Mouse (Mus musculus): Measurements from ENCODE around the gene Disc1. TPM values are rescaled to one million over a fixed set of nuclear protein-coding genes. Genes with fewer than 3 reads are reported as not detected.

Disc1 gene
- polyA plus RNA-seq (2012; rRNA removed) = 1.1 and 1.4 TPM in 2 replicates

- H3K4me3 ChIP-seq (replicated peaks; ENCODE audit: extremely low read depth, low read depth, low read length) = peak within 1 kb of the TSS; percentile 81
- DNase-seq = peak; percentile 12
- H3K4me1 ChIP-seq (ENCODE audit: control insufficient read depth, insufficient read depth, low read length) = no peaks in the 10 kb centered on the region
- TF ChIP-seq CTCF (IDR thresholded peaks at IDR 0.05; ENCODE audit: insufficient read depth, low read length) = no peak
- WGBS = 2% methylated on average over 61 of the region's 65 CpGs
Measured at GRCm38 (mm10) chr8:125053505-125054435, at the start of gene Disc1. Gene Disc1, plus strand, starts transcription at chr8:125054195.

GRCm38 (mm10) chr8:125012695-125013627, 41.0 kb upstream of the Disc1 start, which contains the start of gene Tsnax:
Gene Tsnax, plus strand, starts transcription at chr8:125012997.
- TF ChIP-seq POLR2A (IDR thresholded peaks at IDR 0.05; ENCODE audit: borderline replicate concordance, extremely low read depth, low read depth, low read length) = peak; percentile 60
- TF ChIP-seq CTCF (IDR thresholded peaks at IDR 0.05; ENCODE audit: insufficient read depth, low read length) = no peak
- DNase-seq = peak; percentile 88
- Histone ChIP-seq H3K4me3 (replicated peaks; ENCODE audit: extremely low read depth, low read depth, low read length) (peak within 1 kb of the TSS; percentile 53), H3K4me1 (ENCODE audit: control insufficient read depth, insufficient read depth, low read length) (no peaks in the 10 kb centered on the region; the same call in 1 of the 2 replicates)
- WGBS = 1% methylated on average over 84 of the region's 84 CpGs

- no peak for TF ChIP-seq POLR2A (IDR thresholded peaks at IDR 0.05; ENCODE audit: borderline replicate concordance, extremely low read depth, low read depth, low read length)
- no peak for TF ChIP-seq CTCF (IDR thresholded peaks at IDR 0.05; ENCODE audit: insufficient read depth, low read length)
- no peaks in the 10 kb centered on the region for H3K4me1 ChIP-seq (ENCODE audit: control insufficient read depth, insufficient read depth, low read length)
- WGBS = 60% methylated on average over 8 of the region's 8 CpGs
- no peak for DNase-seq
- no peak overlapping the region for H3K4me3 ChIP-seq (replicated peaks; ENCODE audit: extremely low read depth, low read depth, low read length)
Measured at GRCm38 (mm10) chr8:125024085-125024484, 29.9 kb upstream of the Disc1 start.

GRCm38 (mm10) chr8:125027211-125027610, 26.8 kb upstream of the Disc1 start:
- DNase-seq = no peak
- no peak for TF ChIP-seq POLR2A (IDR thresholded peaks at IDR 0.05; ENCODE audit: borderline replicate concordance, extremely low read depth, low read depth, low read length)
- TF ChIP-seq CTCF (IDR thresholded peaks at IDR 0.05; ENCODE audit: insufficient read depth, low read length) = no peak
- no peak overlapping the region for H3K4me3 ChIP-seq (replicated peaks; ENCODE audit: extremely low read depth, low read depth, low read length)
- H3K4me1 ChIP-seq (ENCODE audit: control insufficient read depth, insufficient read depth, low read length) = no peaks in the 10 kb centered on the region
- WGBS = 43% methylated on average over 3 of the region's 3 CpGs

GRCm38 (mm10) chr8:125028841-125029240, 25.2 kb upstream of the Disc1 start:
- WGBS = 89% methylated on average over 5 of the region's 5 CpGs
- TF ChIP-seq POLR2A (IDR thresholded peaks at IDR 0.05; ENCODE audit: borderline replicate concordance, extremely low read depth, low read depth, low read length) = no peak
- TF ChIP-seq CTCF (IDR thresholded peaks at IDR 0.05; ENCODE audit: insufficient read depth, low read length) = no peak
- no peak overlapping the region for H3K4me3 ChIP-seq (replicated peaks; ENCODE audit: extremely low read depth, low read depth, low read length)
- DNase-seq = no peak
- H3K4me1 ChIP-seq (ENCODE audit: control insufficient read depth, insufficient read depth, low read length) = no peaks in the 10 kb centered on the region

- WGBS = 54% methylated on average over 5 of the region's 5 CpGs
- Histone ChIP-seq H3K4me3 (replicated peaks; ENCODE audit: extremely low read depth, low read depth, low read length) (no peak overlapping the region), H3K4me1 (ENCODE audit: control insufficient read depth, insufficient read depth, low read length) (no peaks in the 10 kb centered on the region)
- no peak for DNase-seq
- TF ChIP-seq POLR2A (IDR thresholded peaks at IDR 0.05; ENCODE audit: borderline replicate concordance, extremely low read depth, low read depth, low read length) (no peak), CTCF (IDR thresholded peaks at IDR 0.05; ENCODE audit: insufficient read depth, low read length) (no peak)
Measured at GRCm38 (mm10) chr8:125031276-125031675, 22.7 kb upstream of the Disc1 start.

- WGBS = 39% methylated on average over 8 of the region's 8 CpGs
- no peak overlapping the region for H3K4me3 ChIP-seq (replicated peaks; ENCODE audit: extremely low read depth, low read depth, low read length)
- no peaks in the 10 kb centered on the region for H3K4me1 ChIP-seq (ENCODE audit: control insufficient read depth, insufficient read depth, low read length)
- TF ChIP-seq CTCF (IDR thresholded peaks at IDR 0.05; ENCODE audit: insufficient read depth, low read length) (peak; percentile 63), POLR2A (IDR thresholded peaks at IDR 0.05; ENCODE audit: borderline replicate concordance, extremely low read depth, low read depth, low read length) (no peak)
- DNase-seq = peak; percentile 56
Measured at GRCm38 (mm10) chr8:125034669-125035068, 19.3 kb upstream of the Disc1 start.

- WGBS = 55% methylated on average over 7 of the region's 7 CpGs
- Histone ChIP-seq H3K4me3 (replicated peaks; ENCODE audit: extremely low read depth, low read depth, low read length) (no peak overlapping the region), H3K4me1 (ENCODE audit: control insufficient read depth, insufficient read depth, low read length) (no peaks in the 10 kb centered on the region)
- DNase-seq = no peak
- no peak for TF ChIP-seq POLR2A (IDR thresholded peaks at IDR 0.05; ENCODE audit: borderline replicate concordance, extremely low read depth, low read depth, low read length)
- no peak for TF ChIP-seq CTCF (IDR thresholded peaks at IDR 0.05; ENCODE audit: insufficient read depth, low read length)
Measured at GRCm38 (mm10) chr8:125037081-125037480, 16.9 kb upstream of the Disc1 start.

GRCm38 (mm10) chr8:125038731-125039130, 15.3 kb upstream of the Disc1 start:
- 82% methylated on average over 15 of the region's 15 CpGs for WGBS
- Histone ChIP-seq H3K4me1 (ENCODE audit: control insufficient read depth, insufficient read depth, low read length) (no peaks in the 10 kb centered on the region), H3K4me3 (replicated peaks; ENCODE audit: extremely low read depth, low read depth, low read length) (no peak overlapping the region)
- no peak for DNase-seq
- TF ChIP-seq POLR2A (IDR thresholded peaks at IDR 0.05; ENCODE audit: borderline replicate concordance, extremely low read depth, low read depth, low read length) (no peak), CTCF (IDR thresholded peaks at IDR 0.05; ENCODE audit: insufficient read depth, low read length) (no peak)

All from lung, adult 2 months (tissue).